Mouse (Mus musculus) adrenal gland, adult 18-20 months (tissue): Measurements from ENCODE around the gene Rcor1. TPM values are rescaled to one million over a fixed set of nuclear protein-coding genes. Genes with fewer than 3 reads are reported as not detected.
A peak's percentile ranks its signal among the peaks of the same experiment; 100 is the strongest.

Experiments used
- DNase-seq, 2 experiments: peaks; one replicate each; pipeline ENCODE4 v3.0.0; 2021 to 2022; ENCODE audit warnings: low spot score in 2 of 2
- total RNA-seq, 2 experiments: library from RNA; stranded (reverse); gene quantifications; 1 replicate in 1 of 2; 2 replicates in 1 of 2; pipeline ENCODE4 v1.2.3; 2021

The Rcor1 gene
- total RNA-seq, 2 experiments from 2014 or later: 53.5 to 58.5 TPM

GRCm38 (mm10) chr12:111159659-111160428 is 120.7 kb downstream of the Rcor1 start:
- no peak for DNase-seq

GRCm38 (mm10) chr12:111160871-111161270 is 121.7 kb downstream of the Rcor1 start:
- DNase-seq: no peak

GRCm38 (mm10) chr12:111161943-111162311 is 122.8 kb downstream of the Rcor1 start:
- no peak for DNase-seq

GRCm38 (mm10) chr12:111162312-111163061 is 123.3 kb downstream of the Rcor1 start:
- no peak for DNase-seq

GRCm38 (mm10) chr12:111164310-111164751 is 125.2 kb downstream of the Rcor1 start:
- DNase-seq: peak; percentile 69 to 78

GRCm38 (mm10) chr12:111165146-111165812 is 126.1 kb downstream of the Rcor1 start:
- DNase-seq: no peak

Other genes with a start within 250 kb of the Rcor1 start
- 1 to 10 TPM in 1 of 2 experiments, under 1 TPM in 1; 0.86 to 1.2 TPM for gene Mok, start 198.4 kb upstream of the Rcor1 start, total RNA-seq
- 10 to 100 TPM; 12.6 to 13.4 TPM for gene Zfp839, start 189.1 kb upstream of the Rcor1 start, total RNA-seq
- 10 to 100 TPM; 36.2 to 40.4 TPM for gene Cinp, start 150.2 kb upstream of the Rcor1 start, total RNA-seq
- gene Tecpr2, start 150.1 kb upstream of the Rcor1 start, total RNA-seq: 10 to 100 TPM in 1 of 2 experiments, 1 to 10 TPM in 1; 8.1 to 11.2 TPM
- 10 to 100 TPM; 29.7 to 39.8 TPM for gene Ankrd9, start 60.3 kb upstream of the Rcor1 start, total RNA-seq
- gene Traf3, start 127.0 kb downstream of the Rcor1 start, total RNA-seq: 10 to 100 TPM; 18.8 to 23.8 TPM
- not detected for gene 4930595D18Rik, start 145.1 kb downstream of the Rcor1 start, total RNA-seq
- gene Amn, start 231.7 kb downstream of the Rcor1 start, total RNA-seq: not detected